Mouse (Mus musculus) stomach, postnatal 0 days (tissue): ENCODE data around the gene Esf1. TPM values are rescaled to one million over a fixed set of nuclear protein-coding genes. Genes with fewer than 3 reads are reported as not detected.
"Not testable (repeated sequence)": the region's sequence is repeated elsewhere in the genome, so short reads cannot be mapped to it uniquely, and the experiment has no call there.

Source experiments
- ATAC-seq: fragments of 200-750 bp; cut with Nextera tagmentation; 2 replicates; pipeline ENCODE4 v1.8.0; 2017; ENCODE audit not compliant: low FRiP score, low TSS enrichment
- DNase-seq: peaks from one replicate; pipeline ENCODE4 v3.0.0-alpha.2; 2016; ENCODE audit warnings: low spot score
- H3K27ac ChIP-seq: fragments of 300-500 bp; sonication (generic); replicated peaks from 2 replicates; pipeline ENCODE4 v1.5.1; 2014; ENCODE audit warnings: mild to moderate bottlenecking, control low read depth
- H3K27me3 ChIP-seq: fragments of 300-500 bp; sonication (generic); 2 replicates; pipeline ENCODE4 v1.6.1; 2014; ENCODE audit warnings: low read length; ENCODE audit not compliant: control insufficient read depth, insufficient read depth
- H3K36me3 ChIP-seq: fragments of 300-500 bp; sonication (generic); 2 replicates; pipeline ENCODE4 v1.6.1; 2014; ENCODE audit warnings: low read length, mixed read lengths; ENCODE audit not compliant: control insufficient read depth, insufficient read depth
- H3K4me1 ChIP-seq: fragments of 300-500 bp; sonication (generic); replicated peaks from 2 replicates; pipeline ENCODE4 v1.6.1; 2014; ENCODE audit warnings: antibody characterized with exemption; ENCODE audit not compliant: control insufficient read depth, insufficient read depth
- H3K4me2 ChIP-seq: fragments of 300-500 bp; sonication (generic); replicated peaks from 2 replicates; pipeline ENCODE4 v1.6.1; 2014; ENCODE audit warnings: low read depth, mild to moderate bottlenecking, control low read depth, moderate library complexity
- H3K4me3 ChIP-seq: fragments of 300-500 bp; sonication (generic); 2 replicates; pipeline ENCODE4 v1.5.1; 2014; ENCODE audit warnings: low read depth, low read length, control low read depth
- H3K9ac ChIP-seq: fragments of 300-500 bp; sonication (generic); 2 replicates; pipeline ENCODE4 v1.6.1; 2014; ENCODE audit warnings: mild to moderate bottlenecking, low read length, control low read depth, mixed read lengths
- H3K9me3 ChIP-seq: fragments of 300-500 bp; sonication (generic); 2 replicates; pipeline ENCODE4 v1.6.1; 2016; ENCODE audit warnings: low read length; ENCODE audit not compliant: control insufficient read depth
- CTCF ChIP-seq: IDR thresholded peaks from 2 replicates; pipeline ENCODE4 v1.5.1; 2016; ENCODE audit warnings: antibody characterized with exemption, low read depth, mild to moderate bottlenecking, moderate library complexity
- EP300 ChIP-seq: optimal IDR thresholded peaks from 2 replicates; pipeline ENCODE3; 2016; ENCODE audit warnings: antibody characterized with exemption
- WGBS: fragments of 180-500 bp; shearing (Covaris S2); extraction: QIAGEN DNeasy Blood & Tissue Kit; methylation state at CpG from one replicate; pipeline ENCODE4 v1.1.7; 2014; 5-methylcytosine and 5-hydroxymethylcytosine counted together
- polyA plus RNA-seq: library from polyadenylated mRNA; unstranded; fragments of >200 nt; fragmentation: Nextera tagmentation; extraction: Ambion mirVana; gene quantifications from 2 replicates; pipeline ENCODE4 v1.2.1, GENCODE M21; 2015

The Esf1 gene
- polyA plus RNA-seq, 1 experiment from 2014 or later: 14.1 TPM

DNA sequence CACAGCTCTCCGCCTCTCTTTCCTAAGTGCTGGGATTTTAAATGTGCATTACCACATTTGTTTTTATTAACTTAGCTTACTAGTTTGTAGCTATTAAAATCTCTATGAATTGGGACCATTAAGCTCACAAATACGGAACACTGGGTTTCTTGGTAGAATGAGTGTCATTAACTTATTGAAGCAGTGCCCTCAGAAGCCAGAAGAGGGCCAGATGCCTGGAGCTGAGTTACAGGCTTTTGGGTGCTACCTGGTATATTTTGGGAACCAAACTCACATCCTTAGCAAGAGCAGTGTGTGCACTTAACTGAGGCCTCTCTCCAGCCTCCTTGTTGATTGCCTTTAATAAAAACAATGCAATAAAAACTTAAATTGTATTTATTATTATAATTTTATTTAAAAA lies 30.3 kb upstream of the Esf1 start:
- Histone ChIP-seq H3K36me3 (peaks cover 14% of the 10 kb centered on the region; the same call in 1 of the 2 replicates), H3K9me3 (no peaks in the 10 kb centered on the region), H3K9ac (no peak overlapping the region), H3K27me3 (no peaks in the 10 kb centered on the region), H3K4me2 (no peak overlapping the region), H3K4me3 (no peak overlapping the region), H3K27ac (no peak overlapping the region), H3K4me1 (no peaks in the 10 kb centered on the region)
- 67% methylated on average over 2 of the region's 2 CpGs for WGBS
- ATAC-seq (no peak), DNase-seq (no peak)
- peak; percentile 60 for TF ChIP-seq CTCF
- no peak for TF ChIP-seq EP300

GRCm38 (mm10) chr2:140185685-140186210 lies 15.4 kb upstream of the Esf1 start:
- H3K27ac ChIP-seq, DNase-seq, H3K4me3 ChIP-seq, H3K36me3 ChIP-seq, ATAC-seq, H3K4me2 ChIP-seq, H3K9me3 ChIP-seq, H3K9ac ChIP-seq, H3K4me1 ChIP-seq, H3K27me3 ChIP-seq: not testable (repeated sequence)
- WGBS: 94% methylated on average over 3 of the region's 3 CpGs

DNA sequence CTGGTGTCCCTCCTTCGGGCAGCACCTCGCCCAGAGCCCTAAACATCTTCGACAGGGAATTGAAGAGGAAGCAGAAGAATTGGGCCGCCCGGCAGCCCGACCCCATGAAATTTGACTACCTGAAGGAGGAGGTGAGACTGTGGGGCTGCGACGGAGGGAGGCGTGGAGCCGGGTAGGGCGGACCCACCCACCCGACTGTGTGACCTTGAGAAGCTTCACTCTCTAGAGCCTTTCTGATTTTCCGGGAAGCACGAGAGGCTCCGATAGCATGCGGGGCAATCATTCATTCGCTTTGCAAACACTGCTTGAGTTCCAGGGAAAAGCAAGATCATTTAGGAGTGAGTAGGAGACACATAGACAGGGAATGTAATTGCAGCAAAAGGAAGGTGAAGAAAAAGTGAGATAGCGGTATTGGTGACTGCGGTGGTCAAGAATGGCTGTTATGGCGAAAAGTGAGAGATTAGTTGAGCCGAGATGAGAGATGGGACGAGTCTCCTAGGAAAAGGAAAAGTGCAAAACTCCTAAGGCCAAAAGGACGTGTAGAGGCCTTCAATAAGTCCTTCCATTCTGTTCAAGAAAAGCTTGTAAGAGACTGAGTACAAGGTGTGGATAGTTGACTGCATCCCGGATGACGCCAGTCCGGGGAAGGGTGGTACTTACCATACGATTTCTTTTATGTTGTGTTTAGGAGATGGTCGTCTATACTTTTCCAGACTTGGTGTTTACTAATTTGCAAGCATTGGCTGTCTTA lies 614 bp upstream of the Esf1 start:
- no peaks in the 10 kb centered on the region for H3K27me3 ChIP-seq
- peak overlapping the region; percentile 83 for H3K4me2 ChIP-seq
- H3K4me1 ChIP-seq: no peaks in the 10 kb centered on the region; the same call in 1 of the 2 replicates
- peak overlapping the region; percentile 83 for H3K4me3 ChIP-seq
- TF ChIP-seq EP300 (no peak), CTCF (no peak)
- no peak for DNase-seq
- 7% methylated on average over 28 of the region's 28 CpGs for WGBS
- H3K27ac ChIP-seq: peak overlapping the region; percentile 49
- ATAC-seq: peak; percentile 78
- H3K36me3 ChIP-seq: no peaks in the 10 kb centered on the region
- H3K9ac ChIP-seq: peak overlapping the region; percentile 85
- H3K9me3 ChIP-seq: no peaks in the 10 kb centered on the region

DNA sequence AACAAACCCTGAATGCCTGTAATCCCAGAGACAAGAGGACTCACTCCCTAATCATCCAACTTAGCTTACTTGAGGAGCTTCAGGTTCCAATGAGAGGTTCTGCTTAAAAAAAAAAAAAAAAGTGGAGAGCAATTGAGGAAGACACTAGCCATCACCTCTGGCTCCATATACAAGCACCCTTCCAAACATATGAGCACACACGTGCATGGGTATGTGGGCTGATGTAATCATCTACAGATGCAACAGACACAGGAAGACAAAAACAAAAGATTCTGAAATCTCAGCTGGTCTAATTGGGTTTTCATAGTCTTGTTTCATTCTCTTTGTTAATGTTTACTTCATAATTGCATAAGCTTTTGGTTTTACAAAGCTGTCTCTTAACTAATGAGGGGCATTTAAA lies 1.3 kb downstream of the Esf1 start:
- ATAC-seq: no peak
- no peaks in the 10 kb centered on the region for H3K27me3 ChIP-seq
- DNase-seq: no peak
- H3K36me3 ChIP-seq: peaks cover 3% of the 10 kb centered on the region; the same call in 1 of the 2 replicates
- no peak overlapping the region for H3K4me3 ChIP-seq
- no peak overlapping the region for H3K27ac ChIP-seq
- no peaks in the 10 kb centered on the region for H3K9me3 ChIP-seq
- no peaks in the 10 kb centered on the region; the same call in 1 of the 2 replicates for H3K4me1 ChIP-seq
- H3K9ac ChIP-seq: no peak overlapping the region
- H3K4me2 ChIP-seq: no peak overlapping the region
- TF ChIP-seq EP300 (no peak), CTCF (no peak)
- WGBS: 71% methylated on average over 1 of the region's 1 CpGs

- Histone ChIP-seq H3K9ac (no peak overlapping the region), H3K27me3 (no peaks in the 10 kb centered on the region), H3K36me3 (peaks cover 5% of the 10 kb centered on the region; the same call in 1 of the 2 replicates), H3K4me1 (no peaks in the 10 kb centered on the region), H3K4me2 (no peak overlapping the region), H3K4me3 (no peak overlapping the region), H3K27ac (no peak overlapping the region), H3K9me3 (no peaks in the 10 kb centered on the region)
- DNase-seq (no peak), ATAC-seq (no peak)
- 83% methylated on average over 5 of the region's 5 CpGs for WGBS
- TF ChIP-seq CTCF (no peak), EP300 (no peak)
Observed at GRCm38 (mm10) chr2:140163351-140163854, 7.0 kb downstream of the Esf1 start.

GRCm38 (mm10) chr2:140159186-140159730 lies 11.1 kb downstream of the Esf1 start:
- ATAC-seq (no peak), DNase-seq (no peak)
- no peak overlapping the region for H3K4me3 ChIP-seq
- no peaks in the 10 kb centered on the region for H3K4me1 ChIP-seq
- no peak overlapping the region for H3K27ac ChIP-seq
- no peaks in the 10 kb centered on the region for H3K27me3 ChIP-seq
- peaks cover 8% of the 10 kb centered on the region for H3K36me3 ChIP-seq
- no peak overlapping the region for H3K4me2 ChIP-seq
- WGBS: 76% methylated on average over 3 of the region's 3 CpGs
- TF ChIP-seq CTCF: peak; percentile 75
- no peak for TF ChIP-seq EP300
- no peak overlapping the region for H3K9ac ChIP-seq
- no peaks in the 10 kb centered on the region for H3K9me3 ChIP-seq

- H3K4me2 ChIP-seq, H3K27me3 ChIP-seq, H3K36me3 ChIP-seq, ATAC-seq, H3K4me1 ChIP-seq, H3K9me3 ChIP-seq, H3K27ac ChIP-seq, H3K9ac ChIP-seq, DNase-seq, H3K4me3 ChIP-seq: not testable (repeated sequence)
- 87% methylated on average over 4 of the region's 4 CpGs for WGBS
Observed at GRCm38 (mm10) chr2:140151743-140152142, 18.6 kb downstream of the Esf1 start, which contains the start of gene Gm17374. TSS of gene Gm17374 (plus strand) at chr2:140152043.
